Mouse (Mus musculus) adrenal gland, postnatal 0 days (tissue): ENCODE results near the gene Hist1h3a. TPM values are rescaled to one million over a fixed set of nuclear protein-coding genes. Genes with fewer than 3 reads are reported as not detected.

ENCODE experiments used
- microRNA-seq: library from miRNA; unstranded; fragments of <30 nt; microRNA quantifications from one replicate; pipeline ENCODE4, GENCODE M21; 2016; ENCODE audit warnings: borderline replicate concordance; ENCODE audit not compliant: insufficient number of aligned reads
- polyA plus RNA-seq: library from polyadenylated mRNA; unstranded; fragments of >200 nt; fragmentation: Nextera tagmentation; extraction: Ambion mirVana; gene quantifications from 2 replicates; pipeline ENCODE4 v1.2.1, GENCODE M21; 2015

Gene Hist1h3a
- polyA plus RNA-seq, result 1.1 and 1.8 TPM in 2 replicates

DNA sequence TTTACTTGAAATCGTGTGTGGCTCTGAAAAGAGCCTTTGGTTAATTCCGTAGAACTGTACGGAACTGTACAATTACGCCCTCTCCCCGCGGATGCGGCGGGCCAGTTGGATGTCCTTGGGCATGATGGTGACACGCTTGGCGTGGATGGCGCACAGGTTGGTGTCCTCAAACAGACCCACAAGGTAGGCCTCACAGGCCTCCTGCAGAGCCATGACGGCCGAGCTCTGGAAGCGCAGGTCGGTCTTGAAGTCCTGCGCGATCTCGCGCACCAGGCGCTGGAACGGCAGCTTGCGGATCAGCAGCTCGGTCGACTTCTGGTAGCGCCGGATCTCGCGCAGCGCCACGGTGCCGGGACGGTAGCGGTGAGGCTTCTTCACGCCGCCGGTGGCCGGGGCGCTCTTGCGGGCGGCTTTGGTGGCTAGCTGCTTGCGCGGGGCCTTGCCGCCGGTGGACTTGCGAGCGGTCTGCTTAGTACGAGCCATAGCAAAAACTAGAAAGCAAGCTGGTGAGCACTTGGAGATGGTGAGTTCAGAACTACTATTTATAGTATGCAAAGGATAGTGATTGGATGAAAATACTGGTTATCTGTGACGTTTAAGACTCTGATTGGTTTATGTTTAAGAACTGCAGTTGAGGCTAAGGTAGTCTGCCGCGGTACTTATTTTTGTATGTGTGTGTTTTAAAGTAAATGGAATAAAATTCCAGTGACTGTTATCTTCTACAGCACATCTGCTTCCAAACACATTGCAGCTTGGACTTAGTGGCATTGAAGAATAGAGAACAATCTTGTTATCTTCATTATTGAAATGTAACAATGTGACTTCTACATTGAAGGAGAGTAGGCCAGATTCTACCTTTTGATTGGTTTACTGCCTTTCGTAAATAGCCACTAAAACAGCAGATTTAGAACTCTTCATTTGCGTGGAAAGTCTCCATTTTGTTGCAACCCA is at the start of gene Hist1h3a:
TSS of gene Hist1h3a (minus strand) at position 516 of the 951 bp plus-strand sequence.

DNA sequence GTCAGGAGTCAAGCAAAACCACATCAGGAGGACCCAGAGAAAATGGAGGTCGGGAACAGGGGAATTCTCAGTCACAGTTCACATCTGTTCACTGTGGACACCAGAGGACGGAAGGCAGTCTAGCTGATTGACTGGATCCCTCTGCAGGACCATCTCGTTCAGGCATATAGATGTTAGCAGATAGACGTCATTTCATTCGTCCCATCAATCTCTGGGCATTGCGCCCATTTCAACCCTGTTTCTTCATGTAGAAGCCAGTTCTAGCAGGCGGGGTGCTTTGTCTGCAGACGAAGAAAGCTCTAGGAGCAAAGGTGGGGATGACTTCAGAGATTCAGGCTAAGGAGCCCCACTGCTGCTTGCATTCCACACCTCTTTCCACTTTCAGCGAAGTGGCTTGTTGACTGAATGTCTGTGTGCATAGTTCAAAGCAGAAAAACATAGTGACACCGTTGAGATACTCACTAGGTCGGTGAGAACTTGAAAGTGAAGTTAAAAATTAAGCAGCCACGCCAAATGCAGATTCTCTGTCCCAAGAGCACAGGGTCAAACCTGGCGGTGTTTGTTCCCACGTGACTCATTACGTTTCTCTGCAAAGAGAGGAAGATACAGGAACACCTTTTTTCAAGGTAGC is 44.4 kb upstream of the Hist1h3a start, which contains the start of gene Slc17a2:
TSS of gene Slc17a2 (plus strand) at position 572 of the 631 bp plus-strand sequence.

DNA sequence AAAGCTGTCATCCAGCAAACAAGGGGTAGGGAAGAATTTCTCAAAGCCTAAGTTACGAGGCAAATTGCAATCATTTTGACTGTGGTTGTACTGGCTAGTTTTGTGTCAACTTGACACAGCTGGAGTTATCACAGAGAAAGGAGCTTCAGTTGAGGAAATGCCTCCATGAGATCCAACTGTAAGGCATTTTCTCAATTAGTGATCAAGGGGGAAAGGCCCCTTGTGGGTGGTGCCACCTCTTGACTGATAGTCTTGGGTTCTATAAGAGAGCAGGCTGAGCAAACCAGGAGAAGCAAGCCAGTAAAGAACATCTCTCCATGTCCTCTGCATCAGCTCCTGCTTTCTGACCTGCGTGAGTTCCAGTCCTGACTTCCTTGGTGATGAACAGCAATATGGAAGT is 7.4 kb upstream of the Hist1h3a start, which contains the start of gene Trim38:
TSS of gene Trim38 (plus strand) at position 301 of the 400 bp plus-strand sequence.

DNA sequence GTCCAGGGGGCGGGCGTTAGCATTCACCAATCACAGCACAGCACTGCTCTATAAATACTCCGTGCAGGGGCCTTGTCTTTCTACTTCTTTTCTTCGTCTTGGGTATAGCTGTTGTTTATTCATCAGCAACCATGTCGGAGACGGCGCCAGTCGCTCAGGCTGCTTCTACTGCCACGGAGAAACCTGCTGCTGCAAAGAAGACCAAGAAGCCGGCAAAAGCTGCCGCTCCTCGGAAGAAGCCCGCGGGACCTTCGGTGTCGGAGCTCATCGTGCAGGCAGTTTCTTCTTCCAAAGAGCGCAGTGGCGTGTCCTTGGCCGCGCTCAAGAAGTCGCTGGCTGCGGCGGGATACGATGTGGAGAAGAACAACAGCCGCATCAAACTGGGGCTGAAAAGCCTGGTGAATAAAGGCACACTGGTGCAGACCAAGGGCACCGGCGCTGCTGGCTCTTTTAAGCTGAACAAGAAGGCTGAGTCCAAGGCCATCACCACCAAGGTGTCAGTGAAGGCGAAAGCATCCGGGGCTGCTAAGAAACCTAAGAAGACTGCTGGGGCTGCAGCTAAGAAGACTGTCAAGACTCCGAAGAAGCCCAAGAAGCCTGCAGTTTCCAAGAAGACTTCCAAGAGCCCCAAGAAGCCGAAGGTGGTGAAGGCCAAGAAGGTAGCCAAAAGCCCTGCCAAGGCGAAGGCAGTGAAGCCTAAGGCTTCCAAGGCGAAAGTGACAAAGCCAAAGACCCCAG is 1.6 kb upstream of the Hist1h3a start, which contains the start of gene Hist1h1a:
TSS of gene Hist1h1a (plus strand) at position 81 of the 738 bp plus-strand sequence.

DNA sequence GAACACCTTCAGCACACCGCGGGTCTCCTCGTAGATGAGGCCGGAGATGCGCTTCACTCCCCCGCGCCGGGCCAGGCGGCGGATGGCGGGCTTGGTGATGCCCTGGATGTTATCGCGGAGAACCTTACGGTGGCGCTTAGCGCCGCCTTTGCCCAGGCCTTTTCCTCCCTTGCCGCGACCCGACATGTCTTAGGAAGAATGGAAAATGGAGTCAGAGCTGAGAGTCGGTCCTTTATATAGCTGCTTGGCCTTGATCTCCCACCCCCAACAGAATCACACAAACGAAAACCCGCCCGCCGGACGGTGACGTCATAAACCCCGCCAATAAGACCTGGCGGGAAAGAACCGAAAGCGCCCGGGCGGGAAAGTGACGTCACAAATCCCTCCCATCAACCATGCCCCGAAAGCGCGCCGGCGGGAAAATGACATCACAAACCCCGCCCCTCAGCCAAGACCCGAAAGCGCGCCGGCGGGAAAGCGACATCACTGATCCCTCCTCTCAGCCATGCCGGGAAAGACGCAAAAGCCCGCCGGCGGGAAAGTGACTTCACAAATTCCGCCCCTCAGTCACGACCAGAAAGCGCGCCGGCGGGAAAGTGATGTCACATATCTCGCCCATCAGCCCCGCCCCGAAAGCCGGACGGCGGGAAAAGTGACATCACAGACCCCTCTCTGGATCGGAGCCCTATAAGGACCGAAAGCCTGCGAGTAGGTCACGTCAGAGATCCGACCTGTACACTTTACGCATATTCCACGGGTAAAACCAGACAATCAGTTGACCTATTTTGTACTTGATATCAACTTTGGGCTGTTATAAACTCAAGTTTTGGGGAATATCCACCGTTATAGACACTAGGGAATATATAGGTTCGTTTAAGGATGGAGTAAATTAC is 968 bp downstream of the Hist1h3a start, which contains the start of gene Hist1h4a:
TSS of gene Hist1h4a (minus strand) at position 259 of the 893 bp plus-strand sequence.

DNA sequence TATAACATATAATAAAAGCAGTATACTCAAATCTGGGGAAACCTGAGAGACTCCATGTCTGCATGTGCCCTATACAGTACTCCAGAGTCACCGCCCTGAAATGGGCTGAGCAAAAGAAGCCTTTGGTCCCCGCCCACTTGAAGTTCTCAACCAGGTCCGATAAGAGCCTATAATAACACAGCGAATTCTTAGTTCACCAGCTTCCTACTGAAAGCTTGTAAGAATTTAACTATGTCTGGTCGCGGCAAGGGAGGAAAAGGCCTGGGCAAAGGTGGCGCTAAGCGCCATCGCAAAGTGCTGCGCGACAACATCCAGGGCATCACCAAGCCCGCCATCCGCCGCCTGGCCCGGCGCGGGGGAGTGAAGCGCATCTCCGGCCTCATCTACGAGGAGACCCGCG is 5.4 kb downstream of the Hist1h3a start, which contains the start of gene Hist1h4b:
TSS of gene Hist1h4b (plus strand) at position 224 of the 400 bp plus-strand sequence.

DNA sequence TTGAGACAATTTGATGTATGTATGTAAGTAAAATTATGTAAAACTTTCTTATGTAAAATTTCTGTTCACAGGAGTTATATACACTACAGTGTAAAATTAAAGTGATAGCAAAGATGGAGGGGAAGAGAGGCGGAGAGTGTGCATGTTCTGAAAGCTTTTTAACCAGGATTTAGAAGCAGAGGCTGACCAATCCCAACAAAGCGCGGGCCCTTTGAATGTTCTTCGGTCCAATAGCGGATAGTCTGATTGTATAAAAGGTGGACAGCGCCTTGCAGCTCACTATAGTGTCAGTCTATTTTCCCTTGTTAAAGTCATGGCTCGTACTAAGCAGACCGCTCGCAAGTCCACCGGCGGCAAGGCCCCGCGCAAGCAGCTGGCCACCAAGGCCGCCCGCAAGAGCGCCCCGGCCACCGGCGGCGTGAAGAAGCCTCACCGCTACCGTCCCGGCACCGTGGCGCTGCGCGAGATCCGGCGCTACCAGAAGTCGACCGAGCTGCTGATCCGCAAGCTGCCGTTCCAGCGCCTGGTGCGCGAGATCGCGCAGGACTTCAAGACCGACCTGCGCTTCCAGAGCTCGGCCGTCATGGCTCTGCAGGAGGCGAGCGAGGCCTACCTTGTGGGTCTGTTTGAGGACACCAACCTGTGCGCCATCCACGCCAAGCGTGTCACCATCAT is 10.0 kb downstream of the Hist1h3a start, which contains the start of gene Hist1h3b:
TSS of gene Hist1h3b (plus strand) at position 201 of the 675 bp plus-strand sequence.

DNA sequence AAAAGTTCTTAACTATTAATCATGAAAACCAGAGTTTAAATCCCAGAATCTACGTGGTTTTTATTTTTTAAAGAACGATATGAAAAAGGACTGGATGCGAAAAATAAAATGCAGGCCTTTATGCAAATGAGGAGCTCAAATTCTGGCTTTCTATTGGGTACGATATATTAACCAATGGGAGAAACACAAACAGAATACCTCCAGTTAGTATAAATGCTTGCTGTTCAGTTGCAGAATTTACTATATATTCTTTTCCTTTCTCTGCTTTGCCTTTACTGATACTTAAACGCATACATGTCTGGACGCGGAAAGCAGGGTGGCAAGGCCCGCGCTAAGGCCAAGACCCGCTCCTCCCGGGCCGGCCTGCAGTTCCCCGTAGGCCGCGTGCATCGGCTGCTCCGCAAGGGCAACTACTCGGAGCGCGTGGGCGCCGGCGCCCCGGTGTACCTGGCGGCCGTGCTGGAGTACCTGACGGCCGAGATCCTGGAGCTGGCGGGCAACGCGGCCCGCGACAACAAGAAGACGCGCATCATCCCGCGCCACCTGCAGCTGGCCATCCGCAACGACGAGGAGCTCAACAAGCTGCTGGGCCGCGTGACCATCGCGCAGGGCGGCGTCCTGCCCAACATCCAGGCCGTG is 11.2 kb downstream of the Hist1h3a start, which contains the start of gene Hist1h2ab:
TSS of gene Hist1h2ab (plus strand) at position 288 of the 639 bp plus-strand sequence.

DNA sequence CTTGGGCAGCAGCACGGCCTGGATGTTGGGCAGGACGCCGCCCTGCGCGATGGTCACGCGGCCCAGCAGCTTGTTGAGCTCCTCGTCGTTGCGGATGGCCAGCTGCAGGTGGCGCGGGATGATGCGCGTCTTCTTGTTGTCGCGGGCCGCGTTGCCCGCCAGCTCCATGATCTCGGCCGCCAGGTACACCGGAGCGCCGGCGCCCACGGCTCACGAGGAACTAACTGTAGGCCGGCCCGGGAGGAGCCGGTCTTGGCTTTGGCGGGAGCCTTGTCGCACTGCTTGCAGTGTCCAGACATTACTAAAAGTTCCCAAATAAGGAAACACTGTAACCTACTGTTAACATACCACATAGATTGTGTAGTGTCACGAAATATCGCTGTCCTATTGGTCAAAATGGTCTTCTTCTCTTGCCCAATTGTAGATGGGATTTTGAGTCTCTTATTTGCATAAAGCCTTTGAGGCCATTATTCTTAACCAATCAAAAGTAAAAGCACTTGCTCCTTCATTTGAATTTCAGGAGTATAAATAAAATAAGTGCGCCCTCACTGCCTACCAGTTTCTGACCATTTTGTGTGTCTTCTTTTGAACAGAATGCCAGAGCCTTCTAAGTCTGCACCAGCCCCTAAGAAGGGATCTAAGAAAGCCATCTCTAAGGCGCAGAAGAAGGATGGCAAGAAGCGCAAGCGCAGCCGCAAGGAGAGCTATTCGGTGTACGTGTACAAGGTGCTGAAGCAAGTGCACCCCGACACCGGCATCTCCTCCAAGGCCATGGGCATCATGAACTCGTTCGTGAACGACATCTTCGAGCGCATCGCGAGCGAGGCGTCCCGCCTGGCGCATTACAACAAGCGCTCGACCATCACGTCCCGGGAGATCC is 15.7 kb downstream of the Hist1h3a start, which contains the start of gene Hist1h2bb:
TSS of gene Hist1h2bb (plus strand) at position 534 of the 880 bp plus-strand sequence.

DNA sequence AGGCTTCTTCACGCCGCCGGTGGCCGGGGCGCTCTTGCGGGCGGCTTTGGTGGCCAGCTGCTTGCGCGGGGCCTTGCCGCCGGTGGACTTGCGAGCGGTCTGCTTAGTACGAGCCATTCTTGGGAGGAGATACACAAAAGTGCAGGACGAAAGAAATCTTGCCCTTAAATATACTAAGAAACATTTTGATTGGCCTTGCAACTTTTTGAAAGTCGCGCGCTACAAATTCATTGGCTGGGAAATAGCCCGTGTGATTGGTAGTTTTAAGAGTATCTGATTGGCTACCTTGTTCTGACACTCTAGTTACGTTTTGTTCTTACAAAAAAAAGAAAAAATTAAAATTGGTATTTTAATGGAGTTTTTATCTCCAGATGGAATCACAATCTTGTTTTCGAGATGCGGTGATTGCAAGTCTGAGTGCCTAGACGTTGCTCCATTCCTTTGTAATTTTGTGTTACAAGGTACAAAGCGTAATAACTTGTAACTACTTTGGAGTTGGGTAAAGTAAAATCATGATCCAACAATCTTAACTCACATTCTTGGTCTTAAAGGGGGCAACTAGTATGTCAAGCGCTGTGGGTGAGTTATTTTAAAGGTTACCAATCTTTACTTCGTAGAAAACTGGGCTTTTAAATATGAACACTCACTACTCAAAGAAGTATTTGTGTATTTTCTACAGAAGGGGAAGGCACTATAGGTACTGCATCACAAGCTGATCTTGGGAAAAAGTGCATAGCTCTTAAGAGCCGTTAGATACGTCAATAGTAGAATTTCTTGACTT is 16.6 kb downstream of the Hist1h3a start, which contains the start of gene Hist1h3c:
TSS of gene Hist1h3c (minus strand) at position 222 of the 781 bp plus-strand sequence.

DNA sequence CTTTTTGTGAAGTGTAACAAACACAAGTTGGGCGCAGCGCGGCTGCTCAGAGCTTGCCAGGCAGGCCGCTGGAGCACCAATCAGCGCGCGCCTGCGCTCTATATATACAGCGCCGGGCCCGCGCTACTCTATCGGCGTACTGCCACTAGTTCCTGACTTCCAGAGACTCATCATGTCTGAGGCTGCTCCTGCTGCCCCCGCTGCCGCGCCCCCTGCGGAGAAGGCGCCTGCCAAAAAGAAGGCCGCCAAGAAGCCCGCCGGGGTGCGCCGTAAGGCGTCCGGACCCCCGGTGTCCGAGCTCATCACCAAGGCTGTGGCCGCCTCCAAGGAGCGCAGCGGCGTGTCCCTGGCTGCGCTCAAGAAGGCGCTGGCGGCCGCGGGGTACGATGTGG is 23.5 kb downstream of the Hist1h3a start, which contains the start of gene Hist1h1c:
TSS of gene Hist1h1c (plus strand) at position 132 of the 392 bp plus-strand sequence.

Small RNA genes lying within 50 kb of the gene (microRNA-seq; reads per million reads assigned to microRNA genes)
- gene Gm44314 (not detected), gene Gm44484 (not detected)

Other genes starting within 250 kb of the Hist1h3a start
- gene Hist1h4h, start 231.3 kb downstream of the Hist1h3a start, polyA plus RNA-seq, result 11.5 and 11.7 TPM in 2 replicates
- 3.9 and 7.2 TPM in 2 replicates for gene Hist1h2af, start 228.5 kb downstream of the Hist1h3a start, polyA plus RNA-seq
- 1.4 and 1.9 TPM in 2 replicates for gene Hist1h3g, start 227.0 kb downstream of the Hist1h3a start, polyA plus RNA-seq
- gene Hist1h2bh, start 219.0 kb downstream of the Hist1h3a start, polyA plus RNA-seq, result 0.24 and 0.48 TPM in 2 replicates
- 0.75 and 0.84 TPM in 2 replicates for gene Hist1h3f, start 218.3 kb downstream of the Hist1h3a start, polyA plus RNA-seq
- not detected in 2 replicates for gene Hist1h4f, start 210.7 kb downstream of the Hist1h3a start, polyA plus RNA-seq
- gene Hist1h1d, start 209.1 kb downstream of the Hist1h3a start, polyA plus RNA-seq, result 0.26 and 0.41 TPM in 2 replicates
- 3.7 and 4.0 TPM in 2 replicates for gene Hist1h3e, start 200.0 kb downstream of the Hist1h3a start, polyA plus RNA-seq
- gene Hist1h2ae, start 191.2 kb downstream of the Hist1h3a start, polyA plus RNA-seq, result 38.1 and 43.6 TPM in 2 replicates
- gene Hist1h2bg, start 191.0 kb downstream of the Hist1h3a start, polyA plus RNA-seq, result 2.6 and 5.2 TPM in 2 replicates
- gene Hist1h2bf, start 188.2 kb downstream of the Hist1h3a start, polyA plus RNA-seq, result 0.86 and 1.0 TPM in 2 replicates
- gene Hist1h2ad, start 188.0 kb downstream of the Hist1h3a start, polyA plus RNA-seq, result 0.74 and 1.1 TPM in 2 replicates
- gene Hist1h3d, start 186.6 kb downstream of the Hist1h3a start, polyA plus RNA-seq, result 1.9 and 2.4 TPM in 2 replicates
- 48.4 and 56.4 TPM in 2 replicates for gene Hist1h4d, start 180.8 kb downstream of the Hist1h3a start, polyA plus RNA-seq
- 1.3 and 1.7 TPM in 2 replicates for gene Hist1h2be, start 141.3 kb downstream of the Hist1h3a start, polyA plus RNA-seq
- 13.4 and 14.3 TPM in 2 replicates for gene Hist1h1e, start 139.8 kb downstream of the Hist1h3a start, polyA plus RNA-seq
- gene Hist1h2ac, start 78.4 kb downstream of the Hist1h3a start, polyA plus RNA-seq, result 0.62 and 1.6 TPM in 2 replicates
- 173 and 221 TPM in 2 replicates for gene Hist1h2bc, start 78.2 kb downstream of the Hist1h3a start, polyA plus RNA-seq
- not detected in 2 replicates for gene Hist1h1t, start 66.6 kb downstream of the Hist1h3a start, polyA plus RNA-seq
- gene Hist1h4c, start 63.9 kb downstream of the Hist1h3a start, polyA plus RNA-seq, result 3.9 and 5.8 TPM in 2 replicates
- gene Hfe, start 51.5 kb downstream of the Hist1h3a start, polyA plus RNA-seq, result 27.9 and 33.6 TPM in 2 replicates
- 137 and 180 TPM in 2 replicates for gene Hist1h1c, start 23.6 kb downstream of the Hist1h3a start, polyA plus RNA-seq
- gene Hist1h3c, start 16.8 kb downstream of the Hist1h3a start, polyA plus RNA-seq, result 1.2 and 1.4 TPM in 2 replicates
- gene Hist1h2bb, start 15.7 kb downstream of the Hist1h3a start, polyA plus RNA-seq, result 0.84 and 0.95 TPM in 2 replicates
- 18.1 and 21.8 TPM in 2 replicates for gene Hist1h2ab, start 11.3 kb downstream of the Hist1h3a start, polyA plus RNA-seq
- 2.5 and 3.1 TPM in 2 replicates for gene Hist1h3b, start 10.1 kb downstream of the Hist1h3a start, polyA plus RNA-seq
- 0.50 and 1.1 TPM in 2 replicates for gene Hist1h4b, start 5.4 kb downstream of the Hist1h3a start, polyA plus RNA-seq
- gene Hist1h4a, start 1.2 kb downstream of the Hist1h3a start, polyA plus RNA-seq, result 0.52 TPM in 1 of 2 replicates, not detected in the other
- 1.2 and 1.8 TPM in 2 replicates for gene Hist1h1a, start 1.3 kb upstream of the Hist1h3a start, polyA plus RNA-seq
- gene Trim38, start 7.5 kb upstream of the Hist1h3a start, polyA plus RNA-seq, result 0.12 TPM in 1 of 2 replicates, not detected in the other
- gene Slc17a2, start 44.6 kb upstream of the Hist1h3a start, polyA plus RNA-seq, result 1.1 and 1.3 TPM in 2 replicates
- 0.33 and 0.57 TPM in 2 replicates for gene Slc17a3, start 77.0 kb upstream of the Hist1h3a start, polyA plus RNA-seq
- gene Slc17a1, start 105.4 kb upstream of the Hist1h3a start, polyA plus RNA-seq, result 0.49 TPM in 1 of 2 replicates, not detected in the other
- gene Slc17a4, start 152.6 kb upstream of the Hist1h3a start, polyA plus RNA-seq, result 0.63 and 1.5 TPM in 2 replicates
- not detected in 2 replicates for gene Hist1h2ba, start 171.8 kb upstream of the Hist1h3a start, polyA plus RNA-seq
- gene Hist1h2aa, start 172.1 kb upstream of the Hist1h3a start, polyA plus RNA-seq, result not detected in 2 replicates
- gene Scgn, start 228.8 kb upstream of the Hist1h3a start, polyA plus RNA-seq, result 1.8 and 1.9 TPM in 2 replicates